Mouse (Mus musculus) midbrain, embryonic 12.5 days (tissue): ENCODE results near the gene Mrpl53. TPM values are rescaled to one million over a fixed set of nuclear protein-coding genes. Genes with fewer than 3 reads are reported as not detected.

ENCODE experiments used
- ATAC-seq: fragments of 200-750 bp; cut with Nextera tagmentation; 2 replicates; pipeline ENCODE4 v1.8.0; 2017; ENCODE audit warnings: low read depth, moderate TSS enrichment, moderate library complexity; ENCODE audit not compliant: low FRiP score
- H3K27ac ChIP-seq: fragments of 300-500 bp; sonication (generic); replicated peaks from 2 replicates; pipeline ENCODE4 v1.5.1; 2016; ENCODE audit warnings: mild to moderate bottlenecking
- H3K27me3 ChIP-seq: fragments of 300-500 bp; sonication (generic); 2 replicates; pipeline ENCODE4 v1.6.1; 2016; ENCODE audit warnings: mild to moderate bottlenecking
- H3K36me3 ChIP-seq: fragments of 300-500 bp; sonication (generic); 2 replicates; pipeline ENCODE4 v1.6.1; 2016
- H3K4me1 ChIP-seq: fragments of 300-500 bp; sonication (generic); 2 replicates; pipeline ENCODE4 v1.6.1; 2016
- H3K4me2 ChIP-seq: fragments of 300-500 bp; sonication (generic); replicated peaks from 2 replicates; pipeline ENCODE4 v1.6.1; 2016; ENCODE audit warnings: mild to moderate bottlenecking, moderate library complexity
- H3K4me3 ChIP-seq: fragments of 300-500 bp; sonication (generic); 2 replicates; pipeline ENCODE4 v1.5.1; 2016; ENCODE audit warnings: mild to moderate bottlenecking
- H3K9ac ChIP-seq: fragments of 300-500 bp; sonication (generic); replicated peaks from 2 replicates; pipeline ENCODE4 v1.6.1; 2016; ENCODE audit warnings: mild to moderate bottlenecking, moderate library complexity
- H3K9me3 ChIP-seq: fragments of 300-500 bp; sonication (generic); 2 replicates; pipeline ENCODE4 v1.6.1; 2016; ENCODE audit warnings: mild to moderate bottlenecking
- WGBS: fragments of 180-500 bp; shearing (Covaris S2); methylation state at CpG from one replicate; pipeline ENCODE4 v1.1.7; 2016; 5-methylcytosine and 5-hydroxymethylcytosine counted together
- polyA plus RNA-seq: library from polyadenylated mRNA; unstranded; fragments of >200 nt; fragmentation: Nextera tagmentation; extraction: Ambion mirVana; gene quantifications from 2 replicates; pipeline ENCODE4 v1.2.1, GENCODE M21; 2016

Mrpl53 gene
- polyA plus RNA-seq, 1 experiment from 2014 or later, result 122 TPM

- WGBS, result 89% methylated on average over 6 of the region's 6 CpGs
- H3K36me3 ChIP-seq, result no peaks in the 10 kb centered on the region
- peaks cover 13% of the 10 kb centered on the region for H3K4me1 ChIP-seq
- no peak overlapping the region for H3K9ac ChIP-seq
- H3K9me3 ChIP-seq, result no peaks in the 10 kb centered on the region
- ATAC-seq, result no peak
- no peak overlapping the region for H3K27ac ChIP-seq
- peaks cover 29% of the 10 kb centered on the region for H3K27me3 ChIP-seq
- no peak overlapping the region for H3K4me3 ChIP-seq
- H3K4me2 ChIP-seq, result no peak overlapping the region
Measured at GRCm38 (mm10) chr6:83131469-83132034, 22.7 kb downstream of the Mrpl53 start.

DNA sequence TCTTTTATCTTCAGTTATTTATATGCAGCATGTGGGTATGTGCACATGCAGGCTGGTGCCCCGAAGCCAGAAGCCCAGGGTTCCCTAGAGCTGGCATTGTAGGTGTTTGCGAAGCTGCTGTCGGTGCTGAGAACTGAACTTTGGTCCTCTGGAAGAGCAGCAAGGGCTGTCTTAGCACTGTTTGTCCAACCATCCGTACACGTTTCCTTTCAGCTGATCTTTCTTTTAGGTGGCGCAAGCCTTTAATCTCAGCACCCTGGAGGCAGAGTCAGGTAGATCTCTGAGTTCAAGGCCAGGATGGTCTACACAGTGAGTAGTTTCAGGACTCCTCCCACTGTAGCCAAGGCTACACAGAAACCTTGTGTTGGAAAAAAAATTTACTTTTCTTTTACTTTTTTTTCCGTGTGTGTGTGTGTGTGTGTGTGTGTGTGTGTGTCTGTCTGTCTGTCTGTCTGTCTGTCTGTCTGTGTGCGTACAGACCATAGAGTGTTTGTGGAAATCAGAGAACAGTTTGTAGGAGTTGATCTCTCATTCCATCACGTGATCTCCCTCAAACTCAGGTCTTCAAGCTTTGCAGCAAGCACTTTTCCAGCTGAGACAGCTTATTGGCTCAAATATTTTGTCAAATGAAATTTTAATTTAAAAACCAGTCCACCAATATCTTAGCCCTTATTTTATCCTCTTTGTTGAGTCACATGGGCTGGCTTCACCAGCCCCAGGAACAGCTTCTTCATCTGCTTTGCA, 23.5 kb downstream of the Mrpl53 start:
- Histone ChIP-seq H3K4me1 (peaks cover 21% of the 10 kb centered on the region), H3K4me2 (no peak overlapping the region), H3K9me3 (no peaks in the 10 kb centered on the region), H3K27me3 (peaks cover 30% of the 10 kb centered on the region), H3K4me3 (no peak overlapping the region), H3K9ac (no peak overlapping the region), H3K36me3 (no peaks in the 10 kb centered on the region), H3K27ac (no peak overlapping the region)
- WGBS, result 80% methylated on average over 9 of the region's 9 CpGs
- no peak for ATAC-seq

DNA sequence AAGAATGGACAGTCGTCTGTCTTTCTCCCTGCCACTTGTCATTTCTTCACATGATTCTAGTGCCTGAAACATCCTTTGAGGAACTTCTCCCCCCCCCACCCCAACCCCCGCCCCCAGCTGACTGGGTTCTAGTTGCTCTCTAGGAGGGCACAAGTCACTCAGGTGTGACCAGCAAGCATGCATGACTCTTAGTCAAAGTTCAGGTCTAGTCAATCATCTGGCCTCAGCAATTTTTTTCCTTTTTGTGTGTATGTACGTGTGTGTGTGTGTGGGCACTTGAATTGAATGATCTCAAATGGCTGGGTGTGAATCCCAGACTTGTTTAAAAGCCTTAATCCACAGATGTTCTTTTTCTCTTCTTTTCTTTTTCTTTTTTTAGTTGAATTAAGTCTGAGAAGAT, 25.4 kb downstream of the Mrpl53 start:
- peaks cover 37% of the 10 kb centered on the region for H3K4me1 ChIP-seq
- 79% methylated on average over 3 of the region's 3 CpGs for WGBS
- no peaks in the 10 kb centered on the region for H3K9me3 ChIP-seq

GRCm38 (mm10) chr6:83134951-83135513, 26.2 kb downstream of the Mrpl53 start, which contains the start of gene Rtkn:
Gene Rtkn, plus strand, starts transcription at chr6:83135463.
- Histone ChIP-seq H3K9ac (peak within 1 kb of the TSS; percentile 85), H3K36me3 (no peaks in the 10 kb centered on the region), H3K27me3 (peaks cover 30% of the 10 kb centered on the region), H3K4me3 (peak within 1 kb of the TSS; percentile 55), H3K4me1 (peaks cover 40% of the 10 kb centered on the region), H3K4me2 (peak within 1 kb of the TSS; percentile 78), H3K27ac (peak within 1 kb of the TSS; percentile 97), H3K9me3 (no peaks in the 10 kb centered on the region)
- ATAC-seq, result no peak
- 60% methylated on average over 7 of the region's 7 CpGs for WGBS

More for the DNA sequence above, 25.4 kb downstream of the Mrpl53 start:
- H3K27ac ChIP-seq, result no peak overlapping the region
- H3K36me3 ChIP-seq, result no peaks in the 10 kb centered on the region
- no peak overlapping the region for H3K4me3 ChIP-seq
- no peak for ATAC-seq
- H3K9ac ChIP-seq, result no peak overlapping the region
- peaks cover 30% of the 10 kb centered on the region for H3K27me3 ChIP-seq
- no peak overlapping the region for H3K4me2 ChIP-seq

DNA sequence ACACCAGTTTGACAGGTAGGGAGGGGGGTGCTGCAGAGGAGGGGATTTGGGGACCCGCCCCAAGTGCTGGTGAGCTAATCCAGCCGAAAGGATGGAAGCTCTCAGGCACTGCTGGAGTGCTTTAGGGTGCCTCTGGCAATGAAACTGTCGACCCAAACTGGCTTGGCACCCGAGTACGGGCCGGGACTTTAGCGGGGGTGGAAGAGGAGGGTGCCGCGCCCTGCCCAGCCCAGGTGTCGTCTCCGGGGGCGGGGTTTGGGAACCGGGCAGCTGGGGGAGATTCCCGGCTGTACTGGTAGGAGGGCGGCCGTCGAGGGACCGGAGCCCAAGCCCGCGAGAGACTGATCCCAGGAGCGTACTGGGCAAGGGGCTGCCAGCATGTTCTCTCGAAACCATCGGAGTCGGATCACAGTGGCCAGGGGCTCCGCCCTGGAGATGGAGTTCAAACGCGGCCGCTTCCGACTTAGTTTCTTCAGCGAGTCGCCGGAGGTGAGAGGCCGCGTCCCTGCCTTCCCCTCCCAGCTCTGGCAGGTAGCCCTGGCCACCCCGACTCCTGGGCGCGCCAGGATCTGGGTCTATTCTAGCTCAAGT, 26.8 kb downstream of the Mrpl53 start:
- 4% methylated on average over 34 of the region's 37 CpGs for WGBS

DNA sequence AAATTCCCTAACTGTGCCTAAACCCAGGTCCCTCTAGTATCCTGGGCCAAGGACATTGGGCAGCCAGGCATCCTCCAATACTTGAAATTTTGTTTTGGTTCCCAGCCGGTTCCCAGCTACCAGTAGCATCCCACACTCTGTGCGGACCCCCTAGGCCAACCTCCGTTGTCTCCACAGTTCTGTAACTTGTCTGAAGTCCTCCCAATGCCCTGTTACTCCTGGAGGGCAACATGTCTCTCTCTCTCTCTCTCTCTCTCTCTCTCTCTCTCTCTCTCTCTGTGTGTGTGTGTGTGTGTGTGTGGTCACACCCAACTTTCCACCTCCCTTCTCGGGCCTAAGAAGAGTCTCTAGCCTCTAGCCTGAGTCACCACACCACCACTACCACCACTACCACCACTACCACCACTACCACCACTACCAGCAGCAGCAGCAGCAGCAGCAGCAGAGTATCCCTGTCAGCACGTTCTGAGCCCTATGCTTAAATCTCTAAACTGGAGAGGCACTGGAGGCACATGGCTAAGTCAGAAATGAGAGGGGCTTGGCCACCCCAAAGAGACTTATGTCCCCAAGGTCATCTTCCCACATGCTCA, 27.5 kb downstream of the Mrpl53 start:
- H3K9me3 ChIP-seq, result no peaks in the 10 kb centered on the region
- no peaks in the 10 kb centered on the region for H3K36me3 ChIP-seq
- peak overlapping the region; percentile 78 for H3K4me2 ChIP-seq
- peaks cover 36% of the 10 kb centered on the region for H3K27me3 ChIP-seq
- H3K4me3 ChIP-seq, result peak overlapping the region; percentile 55
- ATAC-seq, result peak; percentile 4; the same call in 1 of the 2 replicates
- H3K4me1 ChIP-seq, result peaks cover 40% of the 10 kb centered on the region
- 15% methylated on average over 5 of the region's 5 CpGs for WGBS
- peak overlapping the region; percentile 85 for H3K9ac ChIP-seq
- peak overlapping the region; percentile 97 for H3K27ac ChIP-seq

More for the DNA sequence above, 26.8 kb downstream of the Mrpl53 start:
- H3K27ac ChIP-seq, result no peak overlapping the region
- H3K4me1 ChIP-seq, result peaks cover 40% of the 10 kb centered on the region
- H3K36me3 ChIP-seq, result no peaks in the 10 kb centered on the region
- peak overlapping the region; percentile 55 for H3K4me3 ChIP-seq
- peak overlapping the region; percentile 85; the same call in 1 of the 2 replicates for H3K9ac ChIP-seq
- peaks cover 31% of the 10 kb centered on the region for H3K27me3 ChIP-seq
- H3K4me2 ChIP-seq, result peak overlapping the region; percentile 78
- ATAC-seq, result no peak
- H3K9me3 ChIP-seq, result no peaks in the 10 kb centered on the region

- under 1% methylated on average over 26 of the region's 26 CpGs for WGBS
- H3K36me3 ChIP-seq, result no peaks in the 10 kb centered on the region
- peak overlapping the region; percentile 78 for H3K4me2 ChIP-seq
- peaks cover 40% of the 10 kb centered on the region for H3K27me3 ChIP-seq
- H3K27ac ChIP-seq, result peak overlapping the region; percentile 97
- H3K4me1 ChIP-seq, result peaks cover 46% of the 10 kb centered on the region
- H3K9ac ChIP-seq, result peak overlapping the region; percentile 85
- ATAC-seq, result peak; percentile 81
- peak overlapping the region; percentile 55 for H3K4me3 ChIP-seq
- no peaks in the 10 kb centered on the region for H3K9me3 ChIP-seq
Measured at GRCm38 (mm10) chr6:83136881-83137575, 28.2 kb downstream of the Mrpl53 start.

DNA sequence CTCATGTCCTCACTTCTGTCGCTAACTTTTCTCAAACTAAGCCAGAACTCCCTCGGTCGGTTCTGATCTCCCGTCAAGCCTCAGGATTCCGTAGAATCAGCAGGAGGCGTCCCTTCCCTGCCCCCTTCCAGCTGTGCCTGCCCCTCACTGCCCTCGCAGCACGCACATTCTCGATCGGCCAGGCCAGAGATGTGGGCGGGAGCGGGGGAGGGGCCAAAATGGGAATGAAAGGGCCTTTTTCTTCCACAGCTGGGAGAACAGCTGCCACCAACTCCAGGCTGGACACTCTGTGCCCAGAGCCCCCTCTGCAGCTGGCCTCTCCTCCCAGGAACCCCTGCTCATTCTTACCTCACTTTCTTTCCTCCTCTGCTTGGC, 28.7 kb downstream of the Mrpl53 start:
- H3K36me3 ChIP-seq, result no peaks in the 10 kb centered on the region
- peaks cover 51% of the 10 kb centered on the region for H3K4me1 ChIP-seq
- no peaks in the 10 kb centered on the region for H3K9me3 ChIP-seq
- peak overlapping the region; percentile 78 for H3K4me2 ChIP-seq
- H3K27me3 ChIP-seq, result peaks cover 45% of the 10 kb centered on the region
- H3K4me3 ChIP-seq, result peak overlapping the region; percentile 55
- peak overlapping the region; percentile 85 for H3K9ac ChIP-seq
- peak; percentile 71 for ATAC-seq
- peak overlapping the region; percentile 97 for H3K27ac ChIP-seq
- WGBS, result 0% methylated on average over 12 of the region's 12 CpGs

DNA sequence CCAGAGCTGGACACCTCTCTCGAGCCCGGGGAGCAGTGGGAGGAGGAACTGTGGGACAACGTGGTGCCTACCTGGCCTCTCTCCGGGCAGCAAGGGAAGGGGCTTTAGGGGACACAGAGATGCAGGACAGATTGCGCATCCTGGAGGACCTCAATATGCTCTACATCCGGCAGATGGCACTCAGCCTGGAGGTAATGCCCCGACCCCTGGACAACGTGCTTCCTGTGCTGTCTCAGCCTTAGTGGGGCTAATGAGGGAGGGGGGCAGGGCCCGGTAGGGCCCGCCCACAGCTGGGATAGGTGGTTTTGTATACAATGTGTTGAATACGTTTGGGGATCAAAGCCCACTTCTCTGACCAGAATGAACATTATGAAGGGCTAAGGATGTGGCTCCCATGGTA, 29.2 kb downstream of the Mrpl53 start:
- peak; percentile 38 for ATAC-seq
- peak overlapping the region; percentile 55 for H3K4me3 ChIP-seq
- H3K27me3 ChIP-seq, result peaks cover 48% of the 10 kb centered on the region
- peak overlapping the region; percentile 85 for H3K9ac ChIP-seq
- no peaks in the 10 kb centered on the region for H3K36me3 ChIP-seq
- peak overlapping the region; percentile 97 for H3K27ac ChIP-seq
- WGBS, result 0% methylated on average over 11 of the region's 11 CpGs
- no peaks in the 10 kb centered on the region for H3K9me3 ChIP-seq
- H3K4me2 ChIP-seq, result peak overlapping the region; percentile 78
- peaks cover 52% of the 10 kb centered on the region for H3K4me1 ChIP-seq

DNA sequence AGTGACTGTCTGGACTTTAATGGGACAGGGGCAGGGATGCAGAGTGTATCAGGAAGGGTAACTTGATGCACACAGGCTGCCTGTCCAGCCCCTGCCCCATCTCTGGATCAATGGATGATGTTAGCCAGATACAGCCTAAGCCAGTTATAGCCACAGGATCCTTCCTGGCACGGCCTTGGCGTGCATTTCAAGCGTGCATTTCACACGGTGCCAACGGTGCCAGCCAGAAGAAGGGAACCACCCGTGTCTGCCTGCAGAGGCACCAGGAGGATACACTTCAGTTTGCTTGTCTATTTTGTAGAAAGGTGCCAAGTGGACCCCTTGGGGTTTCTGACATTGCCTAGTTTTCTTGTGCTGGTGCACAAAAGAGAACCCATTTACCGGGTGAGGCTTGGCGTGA, 31.2 kb downstream of the Mrpl53 start:
- Histone ChIP-seq H3K27ac (no peak overlapping the region), H3K4me2 (no peak overlapping the region), H3K4me3 (no peak overlapping the region), H3K36me3 (no peaks in the 10 kb centered on the region), H3K9me3 (no peaks in the 10 kb centered on the region), H3K27me3 (peaks cover 38% of the 10 kb centered on the region), H3K4me1 (peaks cover 52% of the 10 kb centered on the region), H3K9ac (no peak overlapping the region)
- WGBS, result 96% methylated on average over 8 of the region's 8 CpGs
- no peak for ATAC-seq

- no peaks in the 10 kb centered on the region for H3K9me3 ChIP-seq
- no peak overlapping the region for H3K27ac ChIP-seq
- WGBS, result 25% methylated on average over 4 of the region's 4 CpGs
- H3K4me2 ChIP-seq, result peak overlapping the region; percentile 63
- peaks cover 23% of the 10 kb centered on the region for H3K27me3 ChIP-seq
- H3K36me3 ChIP-seq, result no peaks in the 10 kb centered on the region
- peaks cover 39% of the 10 kb centered on the region for H3K4me1 ChIP-seq
- ATAC-seq, result no peak
- H3K9ac ChIP-seq, result peak overlapping the region; percentile 70
- H3K4me3 ChIP-seq, result no peak overlapping the region
Measured at GRCm38 (mm10) chr6:83141636-83142035, 32.8 kb downstream of the Mrpl53 start.
